Mouse (Mus musculus) bone marrow macrophage, adult 2 months (primary cell): ENCODE measurements around the gene Il17rb.

Source experiments
- CTCF ChIP-seq: IDR thresholded peaks from 2 replicates; pipeline ENCODE4 v1.5.1; 2012; ENCODE audit warnings: low read depth, mild to moderate bottlenecking, low read length, moderate library complexity
- POLR2A ChIP-seq: IDR thresholded peaks from 2 replicates; pipeline ENCODE4 v1.6.1; 2012; ENCODE audit warnings: mild to moderate bottlenecking, low read depth, low read length, borderline replicate concordance

DNA sequence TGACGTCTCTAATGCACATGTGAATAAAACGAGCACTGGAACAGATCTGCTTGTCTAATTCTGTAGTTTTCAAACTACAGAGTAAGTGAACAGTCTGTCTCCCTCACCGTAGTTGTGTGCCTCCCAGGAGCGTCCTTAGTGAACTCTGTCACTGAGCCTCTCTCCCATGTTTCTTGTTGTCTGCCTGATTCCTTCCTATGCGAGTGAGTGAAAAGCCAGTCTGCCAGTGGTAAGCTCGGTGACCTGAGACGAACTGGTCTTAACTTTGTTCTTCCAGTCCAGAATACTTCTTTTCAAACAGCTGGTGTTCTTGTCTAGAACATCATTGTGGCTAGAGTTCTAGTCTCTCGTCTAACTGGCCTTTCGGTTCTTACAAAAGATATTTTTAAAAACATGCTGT lies 21.0 kb downstream of the Il17rb start:
- TF ChIP-seq CTCF (no peak), POLR2A (no peak)
